Mouse (Mus musculus): Measurements from ENCODE around the gene Snx9.
A peak's percentile ranks its signal among the peaks of the same experiment; 100 is the strongest.

Gene Snx9

DNA sequence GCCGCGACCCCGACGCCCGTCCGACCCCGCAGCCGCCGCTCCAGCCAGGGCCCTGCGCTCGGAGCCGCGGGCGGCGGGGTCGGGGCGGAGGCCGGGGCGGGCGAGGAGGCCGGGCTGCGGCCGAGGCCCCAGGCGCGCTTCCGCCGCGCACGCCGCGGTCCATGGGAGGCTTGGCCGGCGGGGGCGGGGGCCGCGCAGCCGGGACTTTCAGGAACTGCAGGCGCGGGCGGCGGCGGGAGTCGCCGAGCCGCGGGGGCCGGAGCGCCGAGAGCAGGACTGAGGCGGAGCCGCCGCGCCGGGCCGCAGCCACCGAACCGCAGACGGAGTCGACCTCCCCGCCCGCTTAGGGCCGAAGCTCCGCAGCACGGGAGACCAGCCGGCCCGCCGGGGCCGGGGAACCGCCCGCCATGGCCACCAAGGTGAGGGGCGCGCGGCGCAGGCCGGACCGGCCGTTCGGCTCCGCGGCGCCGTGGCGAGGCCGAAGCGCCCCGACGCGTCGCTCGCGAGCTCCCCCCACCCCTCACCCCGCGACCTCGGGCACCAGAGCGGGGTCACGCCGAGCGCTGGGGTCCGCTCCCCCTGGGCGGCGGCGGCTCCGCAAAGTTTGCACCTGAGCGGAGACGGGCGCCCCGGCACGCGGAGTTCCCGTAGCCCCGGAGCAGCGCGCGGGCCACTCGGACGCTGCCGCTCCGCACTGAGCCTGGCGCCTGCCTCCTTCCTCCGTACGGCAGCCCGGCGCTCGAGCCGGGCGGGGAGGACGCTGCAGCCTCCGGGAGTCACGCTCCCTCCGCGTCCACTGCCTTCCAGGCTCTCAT is at the start of gene Snx9:
TSS of gene Snx9 (plus strand) at position 202 of the 815 bp plus-strand sequence.
- DNase-seq (ENCODE audit: low read depth, low spot score), result no peak

DNA sequence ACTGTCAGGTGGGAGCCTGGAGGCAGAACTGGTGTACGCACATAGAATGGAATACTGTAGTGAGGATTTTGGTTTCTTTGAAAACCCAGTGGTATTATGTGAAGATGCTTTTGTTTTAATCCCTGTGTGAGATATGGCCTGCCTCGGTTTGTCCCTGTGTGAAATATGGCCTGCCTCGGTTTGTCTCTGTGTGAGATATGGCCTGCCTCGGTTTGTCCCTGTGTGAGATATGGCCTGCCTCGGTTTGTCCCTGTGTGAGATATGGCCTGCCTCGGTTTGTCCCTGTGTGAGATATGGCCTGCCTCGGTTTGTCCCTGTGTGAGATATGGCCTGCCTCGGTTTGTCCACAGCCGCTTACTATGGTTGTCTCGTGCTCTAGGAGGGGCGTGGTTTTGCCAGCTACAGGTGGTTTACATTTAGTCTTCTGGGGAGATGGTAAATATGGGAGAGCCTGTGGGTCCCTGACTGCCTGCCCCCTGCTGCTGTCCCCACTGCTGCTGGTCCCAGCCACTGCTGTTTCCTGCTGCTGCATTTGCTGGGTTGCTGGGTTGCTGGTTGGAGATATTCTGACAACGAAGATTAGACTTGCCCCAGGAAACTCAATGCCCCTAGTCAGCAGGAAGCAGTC is 48.9 kb upstream of the Snx9 start:
- DNase-seq (ENCODE audit: low read depth, low spot score), result no peak

DNA sequence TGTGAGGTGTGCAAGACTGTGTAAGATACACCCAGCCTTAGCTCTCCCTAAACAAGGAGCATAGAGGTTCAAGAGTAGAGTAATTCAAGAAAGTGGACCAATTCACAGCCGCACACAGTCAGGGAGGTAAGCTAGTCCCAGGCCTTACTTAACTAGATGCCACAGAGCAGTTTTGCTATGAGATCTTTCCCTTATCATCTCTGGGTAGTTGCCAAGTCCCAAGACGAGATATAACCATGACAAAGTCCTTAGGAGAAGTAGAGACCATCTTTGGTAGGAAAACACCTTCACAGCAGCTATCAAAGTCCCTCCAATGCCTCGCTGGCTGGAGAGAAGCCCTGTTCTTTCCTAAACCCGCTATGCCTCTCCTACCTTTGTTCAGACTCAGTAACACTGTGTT is 47.5 kb upstream of the Snx9 start:
- DNase-seq (ENCODE audit: low read depth, low spot score), result no peak

DNA sequence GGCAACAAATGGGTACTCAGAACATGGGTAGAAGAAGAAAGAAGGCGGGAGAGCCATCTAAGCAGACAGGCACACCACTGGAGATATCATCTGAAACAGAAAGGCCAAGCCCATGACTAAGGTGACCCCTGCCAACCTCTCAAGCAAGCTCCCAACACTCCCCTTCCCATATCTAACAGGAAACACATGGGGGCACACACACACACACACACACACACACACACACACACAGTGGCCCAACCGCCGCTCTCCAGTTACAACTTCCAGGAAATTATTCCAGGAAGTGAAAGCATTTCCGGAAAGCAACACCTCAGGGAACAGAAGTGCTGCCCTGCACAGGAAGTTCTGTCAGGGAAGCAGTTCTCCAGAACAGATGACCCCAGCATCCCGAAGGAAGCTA is 46.9 kb upstream of the Snx9 start:
- DNase-seq (ENCODE audit: low read depth, low spot score), result no peak

DNA sequence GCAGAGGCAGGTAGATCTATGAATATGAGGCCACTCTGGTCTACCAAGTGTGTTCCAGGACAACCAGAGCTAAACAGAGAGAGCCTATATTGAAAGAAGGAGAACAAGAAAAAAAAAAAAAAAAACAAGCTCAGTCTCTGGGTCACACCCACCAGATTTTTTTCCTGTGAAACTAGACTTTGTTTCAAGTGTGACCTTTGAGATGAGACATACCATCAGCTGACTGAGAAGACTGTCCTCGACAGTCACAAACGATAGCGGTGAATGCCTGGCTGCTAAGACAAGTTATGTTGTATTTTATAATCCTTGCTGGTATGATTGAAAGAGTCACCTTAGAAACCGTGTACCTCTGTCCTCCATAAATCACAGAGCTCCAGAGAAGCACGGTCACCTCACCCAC is 45.8 kb upstream of the Snx9 start:
- DNase-seq (ENCODE audit: low read depth, low spot score), result no peak

DNA sequence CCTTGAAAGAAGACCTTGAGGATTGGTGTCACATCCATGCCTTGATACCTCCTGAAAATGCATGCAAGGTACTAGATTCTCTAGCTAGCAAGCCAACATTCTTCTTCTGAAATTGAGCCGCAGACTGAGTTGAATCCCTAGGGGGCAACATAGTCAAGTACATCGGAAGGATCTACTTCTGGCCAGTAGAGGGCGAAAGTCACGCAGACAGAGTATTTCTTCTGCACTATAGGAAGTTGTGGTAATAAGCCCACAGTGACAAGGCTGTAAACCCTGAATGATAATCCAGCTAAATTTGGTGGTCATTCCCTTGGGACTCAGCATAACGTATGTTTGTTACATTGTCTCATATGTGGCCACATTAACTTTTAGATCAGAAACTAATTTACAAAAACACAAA is 45.3 kb upstream of the Snx9 start:
- DNase-seq (ENCODE audit: low read depth, low spot score), result peak; percentile 67

DNA sequence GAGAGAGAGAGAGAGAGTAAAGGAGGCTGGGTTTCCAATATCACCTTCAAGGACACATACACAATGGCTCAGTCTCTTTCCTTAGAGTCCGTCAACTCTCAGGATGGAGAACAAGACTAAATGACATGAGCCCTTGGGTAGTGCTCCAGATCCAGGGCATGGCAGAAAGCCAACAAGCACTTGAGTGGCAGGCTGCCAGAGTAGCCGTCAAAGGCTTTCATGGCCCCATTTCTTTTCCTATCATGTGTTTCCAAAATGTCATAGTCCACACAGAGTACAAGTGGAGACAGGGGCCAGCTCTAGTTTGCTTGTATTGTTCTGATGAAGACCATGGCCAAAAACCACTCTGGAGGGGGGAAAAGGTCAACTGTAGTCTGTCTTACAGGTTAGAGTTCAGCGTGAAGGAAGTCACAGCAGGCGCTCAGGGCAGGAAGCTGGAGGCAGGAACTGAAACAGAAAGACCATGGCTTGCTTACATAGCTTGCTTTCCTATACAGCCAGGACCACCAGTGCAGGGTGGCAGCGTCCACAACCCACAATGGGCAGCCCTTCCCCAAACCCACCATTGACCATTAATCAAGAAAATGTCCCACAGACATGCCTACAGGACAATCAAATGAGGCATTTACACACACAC is 43.9 kb upstream of the Snx9 start:
- DNase-seq (ENCODE audit: low read depth, low spot score), result no peak

DNA sequence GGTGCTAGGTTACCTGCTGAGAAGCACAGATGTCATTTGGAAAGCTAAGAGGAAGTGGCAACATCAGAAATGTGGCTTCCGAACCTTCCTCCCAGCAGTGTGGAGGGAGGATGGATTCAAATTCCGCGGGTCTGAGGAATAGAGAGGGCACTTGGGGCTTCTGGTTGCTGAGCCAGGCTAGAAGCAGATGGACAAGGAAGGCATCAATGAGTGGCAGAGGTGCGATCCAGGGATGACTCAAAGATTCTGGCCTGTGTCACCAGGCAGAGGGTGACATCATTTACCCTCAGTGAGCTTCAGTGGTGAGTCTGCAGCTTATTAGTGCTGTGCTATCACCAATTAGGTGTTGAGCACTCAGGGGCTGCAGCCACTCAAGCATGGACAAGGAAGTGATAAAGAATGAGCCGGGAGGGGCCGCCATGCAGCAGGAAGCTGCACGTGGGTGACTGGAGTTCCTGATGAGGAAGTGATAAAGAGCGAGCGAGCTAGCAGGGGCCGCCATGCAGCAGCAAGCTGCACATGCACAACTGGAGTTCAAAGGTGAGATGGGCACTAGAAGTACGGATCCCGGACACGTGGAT is 42.8 kb upstream of the Snx9 start:
- DNase-seq (ENCODE audit: low read depth, low spot score), result no peak

DNA sequence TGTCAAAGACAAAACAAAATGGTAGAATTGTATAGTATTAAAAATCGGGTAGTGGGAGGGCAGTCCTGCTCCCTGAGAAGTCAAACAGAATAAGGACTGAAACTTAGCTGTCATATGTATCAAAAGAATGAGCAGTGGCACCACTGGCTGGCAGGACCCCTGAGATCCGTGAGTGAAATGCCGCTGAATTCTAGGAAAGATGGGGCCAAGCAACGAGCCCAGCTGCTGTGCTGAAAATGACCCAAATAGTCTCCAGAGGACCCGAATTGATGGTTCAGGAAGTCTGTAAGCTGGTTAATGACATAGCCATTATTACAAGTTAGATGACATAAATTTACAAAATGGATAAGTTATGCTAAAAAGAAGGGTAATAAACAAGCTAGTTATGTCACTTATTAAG is 42.2 kb upstream of the Snx9 start:
- DNase-seq (ENCODE audit: low read depth, low spot score), result no peak

DNA sequence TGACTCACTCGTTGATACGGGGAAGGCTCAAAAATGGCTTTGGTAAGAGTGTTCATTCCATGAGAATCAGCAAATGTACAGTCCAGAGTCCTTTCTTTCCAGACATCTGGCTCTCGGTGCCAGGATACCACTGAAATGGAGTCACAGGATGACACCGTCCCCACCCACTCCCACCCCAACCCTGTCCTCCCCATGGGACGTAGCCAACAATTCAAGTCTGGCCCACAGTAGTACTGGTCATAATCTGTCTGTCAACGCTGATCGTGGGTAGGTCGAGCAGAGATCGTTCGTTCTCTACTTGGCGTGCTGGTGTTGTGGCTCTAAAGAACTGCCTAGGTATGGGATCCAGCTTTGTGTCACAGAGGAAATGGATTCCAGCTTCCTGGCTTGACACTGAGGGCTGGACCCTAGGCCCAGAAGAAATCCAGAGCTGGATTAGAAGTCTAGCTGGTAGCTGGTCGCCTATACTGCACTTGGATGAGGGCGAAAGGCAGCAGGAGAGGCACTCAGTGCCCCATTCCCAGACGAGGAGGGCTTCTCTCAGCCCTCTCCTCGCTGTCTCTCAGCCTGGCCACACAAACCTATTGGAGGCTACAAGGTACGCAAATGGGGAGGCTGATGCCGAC is 41.6 kb upstream of the Snx9 start:
- no peak for DNase-seq (ENCODE audit: low read depth, low spot score)

DNA sequence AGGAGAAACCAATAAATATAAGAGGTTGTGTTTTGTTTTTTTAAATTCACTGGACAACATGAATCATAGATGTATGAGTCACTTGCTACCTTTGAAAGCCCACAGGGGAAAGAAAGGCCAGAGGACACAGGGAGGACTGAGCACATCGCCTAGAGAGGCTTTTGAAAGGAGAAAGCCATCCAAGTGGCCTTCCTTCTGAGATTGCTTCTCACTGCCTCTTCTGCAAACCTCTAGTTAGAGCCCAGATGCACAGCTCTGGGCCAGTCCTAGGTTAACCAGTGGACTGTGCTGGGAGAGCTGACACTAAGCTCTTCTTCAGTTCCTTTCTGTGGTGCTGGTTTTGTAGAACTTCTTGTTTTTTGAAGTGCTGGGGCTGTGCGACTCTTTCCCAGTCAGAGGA is 40.9 kb upstream of the Snx9 start:
- DNase-seq (ENCODE audit: low read depth, low spot score), result no peak

DNA sequence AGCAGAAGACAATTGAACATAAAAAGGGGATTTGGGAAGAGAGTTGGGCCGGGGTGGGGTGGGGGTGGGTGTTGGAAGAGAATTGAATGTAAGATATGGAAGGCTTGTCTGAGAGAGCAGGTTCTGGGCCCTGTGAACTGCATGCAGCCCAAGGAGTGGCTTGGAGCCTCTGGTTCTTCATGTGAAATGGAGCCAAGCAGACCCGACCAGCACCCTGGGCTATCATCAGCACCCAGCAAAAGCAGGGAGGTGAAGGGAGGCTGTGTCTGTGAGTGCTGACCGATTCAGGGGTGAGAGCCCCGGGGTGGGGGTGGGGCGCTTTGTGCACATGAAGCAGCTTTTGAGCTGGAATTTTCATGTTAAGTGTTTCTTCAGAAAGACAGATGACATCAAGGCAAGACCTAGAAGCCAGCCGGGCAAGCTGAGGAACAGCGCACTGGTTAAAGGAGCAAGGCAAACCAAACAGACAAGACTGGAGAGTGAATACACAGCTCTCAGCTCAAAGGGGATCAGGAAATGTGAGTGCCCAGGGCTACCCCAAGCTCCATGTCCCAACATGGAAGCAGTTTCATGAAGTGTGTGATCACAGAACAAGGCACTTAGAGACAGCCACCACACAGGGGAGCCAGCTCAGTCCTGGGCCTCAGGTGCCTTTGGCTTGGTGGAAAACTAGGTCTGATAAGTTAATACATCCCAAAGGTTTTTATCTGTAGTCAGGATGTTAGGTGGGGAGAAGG is 40.1 kb upstream of the Snx9 start:
- DNase-seq (ENCODE audit: low read depth, low spot score), result no peak

DNA sequence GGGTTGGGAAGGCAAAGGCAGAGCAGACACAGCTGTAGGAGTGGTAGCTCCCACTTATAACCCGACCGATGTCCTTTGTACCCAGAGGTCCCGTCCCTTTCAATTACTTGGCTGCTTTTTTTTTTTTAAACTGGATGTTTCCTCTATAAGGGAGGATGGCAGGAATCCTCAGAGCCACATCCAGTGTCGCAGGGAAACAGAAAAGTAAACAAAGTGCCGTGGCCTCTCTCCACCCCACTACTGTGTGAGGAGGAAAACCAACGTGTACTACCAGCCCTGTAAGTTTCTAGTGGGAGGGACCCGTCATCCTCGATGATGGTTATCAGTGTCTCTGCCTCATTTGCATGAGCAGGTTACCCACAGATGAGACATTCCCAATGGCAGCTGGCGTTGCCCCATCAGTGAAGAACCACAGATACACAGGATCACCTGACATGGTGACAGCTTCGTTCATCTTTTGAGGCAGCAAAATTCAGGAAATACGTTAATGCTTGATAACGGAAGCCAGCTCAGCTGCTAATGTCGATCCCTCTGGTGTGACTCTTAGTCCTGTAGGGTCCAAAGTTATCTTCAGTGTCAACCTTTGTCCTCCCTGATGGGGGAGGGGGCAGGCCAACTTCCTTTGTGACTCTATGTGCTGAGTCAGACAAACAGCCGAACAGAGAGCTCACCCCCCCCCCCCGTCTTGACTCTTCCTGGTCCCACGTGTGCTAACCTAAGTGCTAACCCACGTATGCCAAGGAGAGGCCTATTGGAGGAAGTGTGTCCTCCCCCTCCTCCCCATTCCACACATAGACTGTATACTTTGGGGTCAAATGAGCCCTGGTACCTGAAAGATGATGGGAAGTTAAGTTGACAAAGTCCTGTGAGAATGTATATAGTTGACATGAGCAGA is 39.1 kb upstream of the Snx9 start:
- no peak for DNase-seq (ENCODE audit: low read depth, low spot score)

DNA sequence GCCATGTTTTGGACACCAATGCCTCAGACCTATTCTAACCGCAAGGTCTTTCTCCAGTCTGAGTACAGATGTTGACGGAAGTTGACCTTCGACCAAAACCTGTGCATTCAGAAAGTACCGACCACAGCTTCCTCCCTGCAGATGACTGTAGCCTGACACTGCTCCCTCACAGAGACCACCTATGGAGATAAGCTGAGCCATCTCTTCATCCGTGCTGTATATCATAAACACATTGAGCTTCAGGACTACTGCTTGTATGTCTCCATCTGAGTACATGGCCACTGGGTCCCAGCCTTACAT is 38.5 kb upstream of the Snx9 start:
- DNase-seq (ENCODE audit: low read depth, low spot score), result no peak

DNA sequence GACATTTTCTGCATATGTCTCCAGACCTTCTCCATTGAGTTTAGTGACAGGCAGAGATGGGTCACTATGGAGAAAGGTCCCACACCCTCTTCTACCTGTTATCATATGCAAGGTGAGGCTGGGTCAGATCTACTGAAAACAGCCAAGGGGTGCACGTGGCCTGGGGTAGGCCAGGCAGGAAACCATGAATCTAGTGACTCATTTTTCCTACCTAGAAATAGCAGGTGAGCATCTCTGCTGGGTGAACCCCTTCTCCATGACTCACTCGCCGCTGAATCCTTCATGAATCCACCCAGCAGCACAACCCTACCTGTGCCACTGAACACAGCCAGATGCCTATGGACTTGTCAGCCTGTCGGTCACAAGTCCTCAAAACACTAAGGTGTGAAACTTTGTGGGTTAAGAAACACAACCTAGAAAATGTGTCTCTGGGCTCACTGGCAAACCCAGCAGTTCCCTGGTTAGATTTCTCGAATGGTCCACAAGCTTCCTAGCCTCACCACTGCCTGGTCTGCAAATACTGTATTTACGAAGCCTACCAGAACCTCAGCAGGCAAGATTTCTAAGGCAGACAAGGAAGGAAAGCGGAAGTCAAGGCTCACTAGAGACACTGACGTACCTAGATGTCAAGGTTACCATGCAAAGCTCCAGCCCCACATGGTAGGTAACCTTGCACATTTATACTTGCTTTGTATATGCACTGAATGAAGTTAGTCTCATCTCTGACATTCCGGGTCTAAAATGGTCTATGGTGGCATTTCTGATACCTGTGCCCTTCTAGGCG is 37.7 kb upstream of the Snx9 start:
- DNase-seq (ENCODE audit: low read depth, low spot score), result no peak

DNA sequence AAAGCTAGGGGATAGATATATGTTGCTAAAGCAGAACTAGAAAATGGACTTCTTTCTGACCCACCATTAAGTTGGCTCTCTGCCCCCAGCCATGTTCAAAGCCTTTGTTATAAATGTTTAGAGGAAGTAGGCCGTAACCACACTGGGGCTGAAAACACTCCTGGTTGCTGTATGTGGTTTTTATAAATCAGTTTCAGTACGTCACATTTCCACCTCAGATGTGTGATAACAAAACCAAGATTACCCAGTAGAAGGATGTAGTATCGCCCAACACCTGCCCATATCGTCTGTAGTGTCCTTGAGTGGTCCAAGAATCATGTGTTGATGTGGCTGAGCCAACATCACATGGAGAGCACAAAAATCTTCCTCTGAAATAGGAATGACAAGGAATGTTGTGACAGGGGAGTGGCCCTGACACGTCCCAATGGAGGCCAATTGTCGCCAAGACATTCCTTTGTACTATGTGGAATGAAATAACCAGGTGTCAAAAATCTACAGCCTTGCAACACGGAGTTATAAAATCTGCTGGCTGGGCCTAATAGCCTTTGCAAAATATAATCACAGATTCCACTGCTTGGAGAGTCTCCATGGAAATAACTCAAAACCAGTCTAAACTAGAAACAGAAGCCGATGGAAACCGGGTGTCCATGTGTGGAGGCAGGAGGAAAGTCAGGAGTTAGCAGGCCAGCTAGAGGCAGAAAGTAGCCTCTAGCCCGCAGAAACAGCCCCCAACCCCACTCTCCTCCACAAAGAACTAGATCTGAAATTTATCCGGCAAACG is 36.6 kb upstream of the Snx9 start:
- DNase-seq (ENCODE audit: low read depth, low spot score), result no peak

DNA sequence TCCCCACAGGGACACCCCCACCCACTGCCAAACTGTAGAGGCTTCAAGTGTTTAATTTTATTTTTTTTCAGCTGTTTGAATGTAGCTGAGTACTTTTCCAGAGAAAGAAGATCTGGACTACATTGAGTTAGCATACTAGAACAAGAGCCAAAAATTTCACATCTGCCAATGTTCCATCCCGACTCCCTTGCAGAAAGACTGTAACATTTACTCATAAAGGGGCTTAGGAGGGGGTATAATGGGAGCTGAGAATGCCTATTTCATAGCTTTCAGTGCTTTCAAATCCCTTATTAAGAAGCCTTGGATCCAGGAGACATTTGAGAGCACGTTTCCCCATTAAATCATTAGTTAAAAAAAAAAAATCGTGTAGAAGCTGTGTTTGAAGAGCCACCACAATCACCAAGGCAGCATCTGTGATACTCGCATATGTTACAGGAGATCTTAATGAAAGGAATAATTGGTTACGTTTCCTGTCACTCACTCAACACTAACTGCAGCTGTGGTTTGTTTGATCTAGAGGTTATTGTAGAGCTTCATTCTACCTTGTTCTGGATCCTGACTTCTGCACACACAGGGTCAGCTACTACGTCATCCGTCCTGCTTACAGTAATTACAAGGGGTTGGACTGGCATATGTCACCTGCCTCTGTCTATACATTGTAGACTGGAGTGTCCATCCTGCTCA is 35.8 kb upstream of the Snx9 start:
- no peak for DNase-seq (ENCODE audit: low read depth, low spot score)

DNA sequence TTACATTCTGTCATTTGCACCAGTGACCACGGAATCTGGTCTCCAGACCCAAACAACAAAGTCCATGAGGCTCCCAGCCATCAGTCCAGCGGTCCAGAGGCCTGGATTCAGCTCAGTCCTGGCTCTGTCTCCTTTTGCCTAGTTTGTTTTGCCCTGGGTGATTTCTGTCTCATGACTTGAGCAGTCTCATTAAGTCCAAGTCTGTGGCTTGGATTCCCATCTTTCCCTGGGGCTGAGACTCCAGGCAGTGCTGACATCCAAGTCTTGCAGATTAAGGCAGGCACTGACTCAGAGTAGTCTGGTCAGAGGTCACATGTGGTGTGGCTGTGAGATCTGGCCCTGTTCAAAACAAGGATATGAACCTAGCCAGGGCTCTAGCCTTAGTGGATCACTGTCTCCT is 35.2 kb upstream of the Snx9 start:
- DNase-seq (ENCODE audit: low read depth, low spot score), result no peak
